Mouse (Mus musculus) bone marrow, adult 2 months (tissue): ENCODE measurements around the gene Gm10591.
"Not testable (repeated sequence)": the region's sequence is repeated elsewhere in the genome, so short reads cannot be mapped to it uniquely, and the experiment has no call there.

Experiments
- CTCF ChIP-seq: fragments of 200-500 bp; IDR thresholded peaks from 2 replicates; pipeline ENCODE4 v1.5.1; 2011; ENCODE audit warnings: low read length, control low read depth; ENCODE audit not compliant: control insufficient read depth, insufficient read depth
- POLR2A ChIP-seq: fragments of 200-500 bp; IDR thresholded peaks from 2 replicates; pipeline ENCODE4 v1.6.1; 2011; ENCODE audit warnings: low read depth, mild to moderate bottlenecking, control low read depth, low read length, borderline replicate concordance; ENCODE audit not compliant: control insufficient read depth

- not testable (repeated sequence) for TF ChIP-seq CTCF, POLR2A
These were observed 43.0 kb downstream of the Gm10591 start, which contains the start of gene Ccl27b for GRCm38 (mm10) chr4:42654951-42655350.
